Mouse (Mus musculus): ENCODE data around the gene Wbp4. TPM values are rescaled to one million over a fixed set of nuclear protein-coding genes. Genes with fewer than 3 reads are reported as not detected.
A peak's percentile ranks its signal among the peaks of the same experiment; 100 is the strongest.

Gene Wbp4
- polyA plus RNA-seq, 1 experiment from 2014 or later, result 43.1 TPM

DNA sequence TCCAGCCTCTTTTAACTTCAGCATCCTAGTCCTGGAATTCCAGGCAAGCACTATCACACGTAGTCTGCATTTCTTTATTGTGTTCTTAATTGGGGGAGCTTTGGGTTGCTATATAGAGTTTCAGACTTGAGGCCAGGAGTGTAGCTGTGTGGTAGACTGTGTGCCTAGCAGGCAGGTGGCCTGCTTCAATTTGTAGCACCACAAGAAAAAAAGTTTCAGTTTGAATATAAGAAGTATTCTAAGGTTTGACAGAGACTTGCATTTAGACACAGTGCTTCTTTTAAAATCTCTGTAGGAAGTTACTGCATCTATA is 38.3 kb upstream of the Wbp4 start:
- Histone ChIP-seq H3K36me3 (ENCODE audit: control insufficient read depth, insufficient read depth, low read length) (no peaks in the 10 kb centered on the region), H3K9ac (ENCODE audit: low read length) (no peak overlapping the region), H3K4me1 (replicated peaks; ENCODE audit: control insufficient read depth, insufficient read depth, low read length) (peaks cover 19% of the 10 kb centered on the region), H3K9me3 (ENCODE audit: control insufficient read depth, low read length) (no peaks in the 10 kb centered on the region), H3K27ac (ENCODE audit: low read length) (no peak overlapping the region), H3K4me3 (ENCODE audit: low read length) (no peak overlapping the region), H3K4me2 (ENCODE audit: low read depth, low read length) (peak overlapping the region; percentile 8; the same call in 1 of the 2 replicates), H3K27me3 (ENCODE audit: control insufficient read depth, insufficient read depth, low read depth, low read length) (no peaks in the 10 kb centered on the region)
- 47% methylated on average over 1 of the region's 1 CpGs for whole genome bisulfite sequencing
- ATAC-seq (ENCODE audit: low read depth), result no peak

DNA sequence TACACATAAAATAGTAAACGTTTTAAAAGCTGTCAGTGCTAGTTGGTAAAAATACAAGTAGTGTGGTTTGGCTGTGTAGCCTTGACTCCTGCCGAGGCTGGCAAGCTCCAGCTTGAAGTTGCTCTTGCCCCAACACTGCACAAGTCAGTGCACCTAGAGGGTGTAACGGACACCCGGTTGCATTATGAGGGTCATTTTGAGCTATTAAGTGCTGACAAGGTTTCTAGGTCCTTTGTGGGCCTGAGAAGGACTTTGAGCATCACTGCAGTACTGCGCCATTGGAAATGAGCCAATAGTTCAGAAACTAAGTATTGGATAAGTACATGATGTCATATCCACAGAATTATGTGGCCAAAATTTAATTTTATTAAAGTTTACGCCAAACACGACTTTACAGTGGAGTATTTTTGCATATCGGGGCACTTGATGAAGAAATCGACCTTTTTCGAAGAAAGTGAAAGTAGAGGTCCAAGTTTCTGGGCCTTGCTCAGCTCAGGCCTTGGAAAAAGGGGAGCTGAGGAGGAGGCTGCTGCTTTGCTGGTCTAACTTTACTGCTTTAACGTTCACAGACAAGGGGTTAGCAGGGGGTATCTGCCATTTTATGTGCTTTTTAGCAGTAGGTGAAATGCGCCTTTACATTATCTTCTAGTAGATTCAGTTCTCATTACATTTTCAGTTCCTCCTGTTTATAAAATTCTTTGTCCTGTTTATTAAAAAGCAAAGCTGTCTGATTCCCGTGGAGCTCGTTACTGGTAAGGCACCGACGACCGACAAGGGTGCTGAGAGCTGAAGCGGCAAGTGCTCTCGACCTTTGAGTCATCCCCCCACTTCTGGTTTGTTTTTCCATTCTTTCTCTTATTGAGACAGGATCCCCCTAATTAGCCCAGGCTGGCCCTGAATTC is 37.7 kb upstream of the Wbp4 start:
- Histone ChIP-seq H3K4me3 (ENCODE audit: low read length) (0 out of 2 replicates have a peak overlapping the region, but pooled peaks have one; percentile 4), H3K4me1 (replicated peaks; ENCODE audit: control insufficient read depth, insufficient read depth, low read length) (peaks cover 19% of the 10 kb centered on the region), H3K9me3 (ENCODE audit: control insufficient read depth, low read length) (no peaks in the 10 kb centered on the region), H3K27ac (ENCODE audit: low read length) (peak overlapping the region; percentile 7; the same call in 1 of the 2 replicates), H3K4me2 (ENCODE audit: low read depth, low read length) (peak overlapping the region; percentile 8), H3K9ac (ENCODE audit: low read length) (peak overlapping the region; percentile 26; the same call in 1 of the 2 replicates), H3K27me3 (ENCODE audit: control insufficient read depth, insufficient read depth, low read depth, low read length) (no peaks in the 10 kb centered on the region), H3K36me3 (ENCODE audit: control insufficient read depth, insufficient read depth, low read length) (no peaks in the 10 kb centered on the region)
- ATAC-seq (ENCODE audit: low read depth), result no peak
- 52% methylated on average over 19 of the region's 19 CpGs for WGBS

DNA sequence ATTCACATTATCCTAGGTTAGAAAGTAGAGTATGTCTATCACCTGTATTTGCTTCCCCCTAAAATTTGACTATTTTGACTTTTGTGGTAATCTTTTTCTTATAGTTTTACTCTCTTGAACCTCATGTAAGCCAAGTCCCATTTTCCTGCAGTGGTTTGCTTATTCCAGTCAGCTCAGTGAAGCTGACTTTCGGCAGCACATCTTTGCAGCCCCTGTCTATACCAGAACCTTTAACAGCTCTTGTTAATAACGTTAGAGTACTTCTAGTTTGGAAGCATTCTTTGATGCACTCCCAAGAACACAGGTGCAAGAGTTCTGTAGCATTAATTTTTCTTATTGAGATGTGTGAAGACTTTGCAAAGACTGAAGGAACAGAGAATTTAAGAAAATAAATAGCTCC is 36.8 kb upstream of the Wbp4 start:
- no peaks in the 10 kb centered on the region for H3K9me3 ChIP-seq (ENCODE audit: control insufficient read depth, low read length)
- no peaks in the 10 kb centered on the region for H3K36me3 ChIP-seq (ENCODE audit: control insufficient read depth, insufficient read depth, low read length)
- peaks cover 19% of the 10 kb centered on the region for H3K4me1 ChIP-seq (replicated peaks; ENCODE audit: control insufficient read depth, insufficient read depth, low read length)
- no peaks in the 10 kb centered on the region for H3K27me3 ChIP-seq (ENCODE audit: control insufficient read depth, insufficient read depth, low read depth, low read length)
- no peak overlapping the region for H3K9ac ChIP-seq (ENCODE audit: low read length)
- H3K27ac ChIP-seq (ENCODE audit: low read length), result no peak overlapping the region
- no peak overlapping the region for H3K4me3 ChIP-seq (ENCODE audit: low read length)
- 66% methylated on average over 2 of the region's 2 CpGs for WGBS
- no peak overlapping the region for H3K4me2 ChIP-seq (ENCODE audit: low read depth, low read length)
- no peak for ATAC-seq (ENCODE audit: low read depth)

DNA sequence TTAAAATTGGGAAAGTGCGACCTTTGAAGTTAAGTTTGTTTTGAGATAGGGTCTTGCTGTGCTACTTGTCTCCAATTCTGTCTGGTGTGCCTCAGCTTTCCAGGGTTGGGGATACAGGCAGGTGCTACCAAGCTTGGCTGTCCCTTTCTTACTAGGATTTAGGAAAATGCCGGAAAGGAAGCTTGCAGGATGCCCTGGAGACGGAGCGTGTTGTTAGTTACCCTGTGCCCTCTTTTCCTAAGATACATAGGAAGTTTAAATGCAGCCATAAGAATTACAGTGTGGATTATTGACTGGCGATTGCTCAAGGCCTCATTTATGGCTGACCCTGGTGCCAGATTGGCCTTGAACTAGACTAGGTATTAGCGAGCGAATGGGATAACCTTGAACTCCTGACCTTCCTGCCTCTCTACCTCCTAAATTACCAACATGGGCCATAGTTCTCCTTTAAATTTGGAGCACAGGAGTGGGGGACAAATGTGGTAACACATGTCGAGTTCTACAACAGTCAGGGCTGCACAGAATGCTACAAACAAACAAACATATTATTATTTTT is 35.9 kb upstream of the Wbp4 start:
- Histone ChIP-seq H3K27me3 (ENCODE audit: control insufficient read depth, insufficient read depth, low read depth, low read length) (no peaks in the 10 kb centered on the region), H3K27ac (ENCODE audit: low read length) (no peak overlapping the region), H3K4me3 (ENCODE audit: low read length) (no peak overlapping the region), H3K9me3 (ENCODE audit: control insufficient read depth, low read length) (no peaks in the 10 kb centered on the region), H3K4me1 (replicated peaks; ENCODE audit: control insufficient read depth, insufficient read depth, low read length) (peaks cover 17% of the 10 kb centered on the region), H3K9ac (ENCODE audit: low read length) (no peak overlapping the region), H3K4me2 (ENCODE audit: low read depth, low read length) (no peak overlapping the region), H3K36me3 (ENCODE audit: control insufficient read depth, insufficient read depth, low read length) (no peaks in the 10 kb centered on the region)
- WGBS, result 77% methylated on average over 8 of the region's 8 CpGs
- no peak for ATAC-seq (ENCODE audit: low read depth)

DNA sequence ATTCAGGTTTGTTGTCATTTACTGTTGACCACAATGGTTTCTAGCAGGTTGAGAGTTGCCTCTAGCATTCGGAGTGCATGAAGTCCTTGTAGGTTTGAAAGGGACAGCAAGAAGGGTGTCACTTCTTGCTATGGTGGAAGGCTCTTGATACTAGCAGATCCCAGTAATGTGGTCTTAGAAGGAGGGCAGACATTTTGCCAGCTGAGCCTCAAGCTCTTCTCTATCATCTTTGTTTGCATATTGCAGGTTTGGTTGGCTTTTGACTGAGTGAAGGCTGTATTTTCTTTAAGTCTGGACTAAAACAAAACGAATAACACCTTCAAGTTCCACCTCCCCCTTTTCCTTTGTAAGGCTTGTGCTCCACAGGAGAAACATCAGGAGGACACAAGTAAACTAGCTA is 35.4 kb upstream of the Wbp4 start:
- Histone ChIP-seq H3K9me3 (ENCODE audit: control insufficient read depth, low read length) (no peaks in the 10 kb centered on the region), H3K27ac (ENCODE audit: low read length) (no peak overlapping the region), H3K27me3 (ENCODE audit: control insufficient read depth, insufficient read depth, low read depth, low read length) (no peaks in the 10 kb centered on the region), H3K4me2 (ENCODE audit: low read depth, low read length) (peak overlapping the region; percentile 23), H3K9ac (ENCODE audit: low read length) (no peak overlapping the region), H3K4me3 (ENCODE audit: low read length) (no peak overlapping the region), H3K4me1 (replicated peaks; ENCODE audit: control insufficient read depth, insufficient read depth, low read length) (peaks cover 17% of the 10 kb centered on the region), H3K36me3 (ENCODE audit: control insufficient read depth, insufficient read depth, low read length) (no peaks in the 10 kb centered on the region)
- no peak for ATAC-seq (ENCODE audit: low read depth)
- 71% methylated on average over 2 of the region's 2 CpGs for WGBS

DNA sequence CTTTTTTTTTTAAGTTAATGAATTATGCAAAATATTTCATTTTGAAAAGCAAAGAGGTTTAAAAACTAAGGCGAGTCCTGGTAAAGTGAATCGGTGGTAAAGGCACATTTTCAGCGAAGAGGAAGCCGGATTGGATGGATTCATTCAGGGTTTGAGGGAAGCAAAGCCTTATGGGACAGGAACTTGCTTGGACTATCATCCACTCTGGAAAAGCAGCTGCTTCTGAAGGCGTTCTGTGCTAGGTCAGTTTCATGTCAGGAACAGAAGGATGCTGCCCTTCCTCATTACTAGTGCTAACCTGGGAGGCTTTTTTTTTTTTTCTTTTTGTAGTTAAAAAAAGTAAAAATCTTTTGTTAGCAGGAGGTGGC is 34.9 kb upstream of the Wbp4 start:
- Histone ChIP-seq H3K27ac (ENCODE audit: low read length) (no peak overlapping the region; the same call in 1 of the 2 replicates), H3K36me3 (ENCODE audit: control insufficient read depth, insufficient read depth, low read length) (no peaks in the 10 kb centered on the region), H3K4me2 (ENCODE audit: low read depth, low read length) (peak overlapping the region; percentile 34), H3K4me1 (replicated peaks; ENCODE audit: control insufficient read depth, insufficient read depth, low read length) (peaks cover 13% of the 10 kb centered on the region), H3K27me3 (ENCODE audit: control insufficient read depth, insufficient read depth, low read depth, low read length) (no peaks in the 10 kb centered on the region), H3K9me3 (ENCODE audit: control insufficient read depth, low read length) (no peaks in the 10 kb centered on the region), H3K4me3 (ENCODE audit: low read length) (peak overlapping the region; percentile 35), H3K9ac (ENCODE audit: low read length) (no peak overlapping the region)
- 73% methylated on average over 5 of the region's 5 CpGs for WGBS
- ATAC-seq (ENCODE audit: low read depth), result no peak

DNA sequence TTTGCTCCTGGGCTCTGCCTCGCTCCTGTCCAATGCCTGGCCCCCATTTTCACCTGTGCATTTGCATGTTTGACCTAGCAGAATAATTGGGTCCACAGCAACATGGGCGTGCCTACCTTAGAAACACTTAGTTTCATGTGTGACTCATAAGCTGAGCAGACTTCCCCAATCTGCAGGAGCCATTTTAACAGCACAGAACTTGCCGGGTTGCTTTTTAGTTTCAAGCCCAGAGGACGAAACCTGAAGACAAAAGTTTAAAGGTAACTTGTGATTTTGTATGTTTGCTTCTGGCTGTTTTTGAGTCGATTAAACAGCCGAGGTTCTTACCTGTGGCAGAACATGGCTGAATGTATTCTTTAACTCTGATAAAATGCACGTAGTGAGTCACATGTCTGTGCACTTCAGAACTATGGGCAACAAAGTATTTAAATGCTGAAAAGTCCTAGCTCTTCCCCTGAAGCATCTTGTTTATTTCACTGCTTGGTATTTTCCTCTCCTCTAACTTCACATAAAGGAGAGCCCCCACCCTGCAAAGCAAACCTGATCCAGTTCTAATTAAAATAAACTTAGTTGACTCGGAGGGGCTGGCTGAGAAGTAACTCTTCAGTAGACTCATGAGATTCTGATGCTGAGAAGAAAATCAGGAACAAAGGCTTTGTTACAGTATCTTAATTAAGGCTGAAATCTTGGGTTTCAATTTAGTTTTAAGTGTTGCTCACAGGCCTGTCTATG is 34.4 kb upstream of the Wbp4 start:
- H3K4me2 ChIP-seq (ENCODE audit: low read depth, low read length), result peak overlapping the region; percentile 34
- peak overlapping the region; percentile 57 for H3K9ac ChIP-seq (ENCODE audit: low read length)
- H3K9me3 ChIP-seq (ENCODE audit: control insufficient read depth, low read length), result no peaks in the 10 kb centered on the region
- no peaks in the 10 kb centered on the region for H3K27me3 ChIP-seq (ENCODE audit: control insufficient read depth, insufficient read depth, low read depth, low read length)
- H3K36me3 ChIP-seq (ENCODE audit: control insufficient read depth, insufficient read depth, low read length), result no peaks in the 10 kb centered on the region
- peaks cover 13% of the 10 kb centered on the region for H3K4me1 ChIP-seq (replicated peaks; ENCODE audit: control insufficient read depth, insufficient read depth, low read length)
- peak overlapping the region; percentile 35 for H3K4me3 ChIP-seq (ENCODE audit: low read length)
- 45% methylated on average over 8 of the region's 8 CpGs for WGBS
- ATAC-seq (ENCODE audit: low read depth), result peak; percentile 71
- peak overlapping the region; percentile 79 for H3K27ac ChIP-seq (ENCODE audit: low read length)

DNA sequence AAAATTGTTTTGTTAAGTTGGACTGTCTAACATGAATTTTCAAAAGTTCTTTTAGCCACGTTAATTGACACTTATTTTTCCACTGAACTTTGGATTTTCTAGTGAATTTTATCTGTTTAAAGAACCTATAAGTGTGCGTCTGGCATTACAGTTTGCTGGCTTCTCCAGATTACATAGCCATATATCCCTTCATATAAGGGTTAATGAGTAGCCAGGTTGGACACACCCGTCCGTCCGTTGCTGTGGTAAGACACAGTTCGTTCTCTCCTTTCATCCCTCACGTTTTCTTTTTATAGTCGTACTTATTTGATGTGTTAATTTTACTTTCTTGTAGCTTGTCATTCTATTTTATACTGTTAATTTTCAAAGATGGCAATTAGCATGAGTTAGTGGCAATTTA is 33.8 kb upstream of the Wbp4 start:
- H3K36me3 ChIP-seq (ENCODE audit: control insufficient read depth, insufficient read depth, low read length), result no peaks in the 10 kb centered on the region
- H3K4me2 ChIP-seq (ENCODE audit: low read depth, low read length), result peak overlapping the region; percentile 34
- no peaks in the 10 kb centered on the region for H3K27me3 ChIP-seq (ENCODE audit: control insufficient read depth, insufficient read depth, low read depth, low read length)
- H3K4me1 ChIP-seq (replicated peaks; ENCODE audit: control insufficient read depth, insufficient read depth, low read length), result peaks cover 16% of the 10 kb centered on the region
- peak overlapping the region; percentile 79 for H3K27ac ChIP-seq (ENCODE audit: low read length)
- H3K9me3 ChIP-seq (ENCODE audit: control insufficient read depth, low read length), result no peaks in the 10 kb centered on the region
- no peak overlapping the region for H3K9ac ChIP-seq (ENCODE audit: low read length)
- peak overlapping the region; percentile 35 for H3K4me3 ChIP-seq (ENCODE audit: low read length)
- 51% methylated on average over 8 of the region's 8 CpGs for WGBS
- peak; percentile 48; the same call in 1 of the 2 replicates for ATAC-seq (ENCODE audit: low read depth)

DNA sequence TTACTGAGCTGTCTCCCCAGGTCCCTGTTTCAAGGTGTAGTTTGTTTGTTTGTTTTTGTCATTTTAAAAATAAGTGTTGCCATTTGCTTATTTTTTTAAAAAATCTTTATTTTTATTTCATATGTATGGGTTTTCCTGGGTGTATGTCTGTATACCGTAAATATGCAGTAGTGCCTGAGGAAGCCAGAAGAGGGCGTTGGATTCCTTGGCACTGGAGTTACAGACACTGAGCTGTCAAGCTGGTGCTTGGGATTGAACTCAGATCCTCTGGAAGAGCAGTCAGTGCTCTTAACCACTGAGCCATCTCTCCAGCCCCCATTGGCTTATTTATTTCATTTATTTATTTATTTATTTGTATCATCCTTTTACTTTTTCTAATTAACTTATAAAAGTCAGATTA is 32.6 kb upstream of the Wbp4 start:
- no peak for ATAC-seq (ENCODE audit: low read depth)
- no peak overlapping the region for H3K9ac ChIP-seq (ENCODE audit: low read length)
- no peak overlapping the region for H3K4me2 ChIP-seq (ENCODE audit: low read depth, low read length)
- no peaks in the 10 kb centered on the region for H3K36me3 ChIP-seq (ENCODE audit: control insufficient read depth, insufficient read depth, low read length)
- no peak overlapping the region for H3K27ac ChIP-seq (ENCODE audit: low read length)
- no peak overlapping the region for H3K4me3 ChIP-seq (ENCODE audit: low read length)
- no peaks in the 10 kb centered on the region for H3K9me3 ChIP-seq (ENCODE audit: control insufficient read depth, low read length)
- peaks cover 10% of the 10 kb centered on the region for H3K4me1 ChIP-seq (replicated peaks; ENCODE audit: control insufficient read depth, insufficient read depth, low read length)
- WGBS, result 72% methylated on average over 2 of the region's 2 CpGs
- H3K27me3 ChIP-seq (ENCODE audit: control insufficient read depth, insufficient read depth, low read depth, low read length), result no peaks in the 10 kb centered on the region

All from lung, embryonic 16.5 days (tissue).